Comparison of ENCODE assay signal across 17 mouse cellular contexts in the genomic region with DNA sequence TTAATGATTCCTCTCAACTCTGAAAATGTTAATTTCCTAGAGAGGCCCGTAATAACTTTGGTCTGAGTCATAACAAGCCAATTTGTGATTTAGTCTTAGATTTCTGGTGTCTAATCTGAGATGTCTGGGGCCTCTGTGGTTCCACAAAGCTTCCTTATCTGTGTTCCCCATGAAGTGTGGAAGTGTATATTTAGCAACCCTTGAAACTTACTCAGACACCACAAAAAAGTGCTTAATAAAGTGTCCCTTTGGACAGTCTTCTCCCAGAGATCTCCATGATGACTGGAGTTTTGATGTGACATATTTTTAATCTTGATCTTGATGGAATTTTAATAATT. TPM values are rescaled to one million over a fixed set of nuclear protein-coding genes. Genes with fewer than 3 reads are reported as not detected.
DNase-seq lines count a peak whose midpoint lies in the region; ATAC-seq and TF ChIP-seq lines count a peak whose summit lies in the region.
"Had no signal": no experiment of that assay in that cellular context is flagged by ENCODE, and none has a peak within 500 bp of the region (broad histone marks: within the 10 kb centered on the region; RNA-seq: fewer than 3 reads in every experiment).

No protein-coding gene starts in this region.

- H3K27ac ChIP-seq in heart, adult 2 months: peak overlapping the region; percentile 65
- H3K27ac ChIP-seq in intestine, postnatal 0 days (ENCODE audit: low read depth, low read length): peak overlapping the region; percentile 9; the same call in 1 of the 2 replicates
- H3K27ac ChIP-seq in intestine, embryonic 16.5 days (ENCODE audit: low read length): no peak overlapping the region
- peak overlapping the region; percentile 57 for H3K27ac ChIP-seq in macrophage
- H3K27ac ChIP-seq: forebrain, embryonic 13.5 days; neural tube, embryonic 13.5 days had no signal

- CTCF ChIA-PET in Patski (lab: Charles Lee): interaction anchor here (2.6 kb wide), 1 partner anchor 9 kb away, joined by 6 read pairs; no protein-coding TSS in a partner anchor

- no peak for TF ChIP-seq EP300 in heart, adult 2 months (IDR thresholded peaks at IDR 0.05; ENCODE audit: insufficient read depth, low read depth, low read length)

- H3K27me3 ChIP-seq in heart, adult 2 months (ENCODE audit: control insufficient read depth, insufficient read depth, low read length): no peaks in the 10 kb centered on the region
- H3K27me3 ChIP-seq in intestine, postnatal 0 days (replicated peaks; ENCODE audit: control insufficient read depth, insufficient read depth, low read length): no peaks in the 10 kb centered on the region
- H3K27me3 ChIP-seq in intestine, embryonic 16.5 days (replicated peaks; ENCODE audit: control insufficient read depth, insufficient read depth, low read length): no peaks in the 10 kb centered on the region
- peaks cover 28% of the 10 kb centered on the region for H3K27me3 ChIP-seq in Patski
- H3K27me3 ChIP-seq: forebrain, embryonic 13.5 days; neural tube, embryonic 13.5 days had no signal

- H3K79me2 ChIP-seq in heart, adult 2 months (replicated peaks; ENCODE audit: control insufficient read depth, insufficient read depth, low read length): no peaks in the 10 kb centered on the region
- H3K79me2 ChIP-seq in macrophage (ENCODE audit: inconsistent target): no peaks in the 10 kb centered on the region

- in situ Hi-C loops in Patski (cut with MboI; ENCODE audit: low pct_unique_long_range_greater_than_20kb): no loop called here

- H3K9ac ChIP-seq in heart, adult 2 months (ENCODE audit: low read depth, low read length): no peak overlapping the region
- no peak overlapping the region for H3K9ac ChIP-seq in intestine, postnatal 0 days (ENCODE audit: low read depth, low read length)
- H3K9ac ChIP-seq in intestine, embryonic 16.5 days (ENCODE audit: low read depth, low read length): no peak overlapping the region
- H3K9ac ChIP-seq: forebrain, embryonic 13.5 days; neural tube, embryonic 13.5 days had no signal

- TF ChIP-seq POLR2A in heart, adult 2 months (IDR thresholded peaks at IDR 0.05; ENCODE audit: insufficient read depth, low read depth, low read length): no peak

- DNase-seq in heart, adult 2 months: no peak
- DNase-seq in heart, adult 11 months: no peak
- no peak for DNase-seq in Patski (ENCODE audit: low read depth, low spot score)
- DNase-seq in MN1 (ENCODE audit: low spot score): no peak
- DNase-seq in adipocyte (ENCODE audit: low spot score): no peak
- DNase-seq: adrenal gland, adult 8-10 months; cerebellum, adult 8-10 months; kidney, adult 18-20 months; lung, adult 2 months; midbrain, embryonic 14.5 days; right cerebral cortex, postnatal 25 days; thymus, postnatal 4 days had no signal

- H3K4me1 ChIP-seq in heart, adult 2 months (ENCODE audit: control insufficient read depth, insufficient read depth, low read length): peaks cover 2% of the 10 kb centered on the region; the same call in 1 of the 2 replicates
- H3K4me1 ChIP-seq in intestine, postnatal 0 days (replicated peaks; ENCODE audit: control insufficient read depth, insufficient read depth, low read length): no peaks in the 10 kb centered on the region
- no peaks in the 10 kb centered on the region for H3K4me1 ChIP-seq in intestine, embryonic 16.5 days (ENCODE audit: control insufficient read depth, insufficient read depth, low read length)
- H3K4me1 ChIP-seq: forebrain, embryonic 13.5 days; neural tube, embryonic 13.5 days had no signal

- TF ChIP-seq CTCF in heart, adult 2 months (IDR thresholded peaks at IDR 0.05): no peak
- TF ChIP-seq CTCF in intestine, postnatal 0 days (IDR thresholded peaks at IDR 0.05; ENCODE audit: low read depth): no peak
- no peak for TF ChIP-seq CTCF in Patski (IDR thresholded peaks at IDR 0.05)

- intact Hi-C loops in heart, adult 2 months (cut with DNase I): loop anchor here (2.0 kb wide), 1 partner anchor 17 kb away; a partner anchor contains a TSS

- no peaks in the 10 kb centered on the region for H3K9me3 ChIP-seq in intestine, postnatal 0 days (ENCODE audit: control insufficient read depth)
- H3K9me3 ChIP-seq in intestine, embryonic 16.5 days (ENCODE audit: control insufficient read depth, low read length): no peaks in the 10 kb centered on the region
- H3K9me3 ChIP-seq: forebrain, embryonic 13.5 days; neural tube, embryonic 13.5 days had no signal

- 30% methylated on average over 1 of the region's 1 CpGs for WGBS in heart, adult 2 months
- 32% methylated on average over 1 of the region's 1 CpGs for WGBS in intestine, postnatal 0 days
- WGBS in intestine, embryonic 16.5 days: 61% methylated on average over 1 of the region's 1 CpGs
- WGBS in macrophage (ENCODE audit: missing documents): 9% methylated on average over 1 of the region's 1 CpGs

- POLR2A ChIA-PET in Patski (lab: Charles Lee): no interaction called here

- H3K4me2 ChIP-seq in intestine, postnatal 0 days (replicated peaks; ENCODE audit: low read depth): no peak overlapping the region
- no peak overlapping the region for H3K4me2 ChIP-seq in intestine, embryonic 16.5 days (ENCODE audit: low read depth, low read length)
- H3K4me2 ChIP-seq: forebrain, embryonic 13.5 days; neural tube, embryonic 13.5 days had no signal

- H3K36me3 ChIP-seq in heart, adult 2 months (ENCODE audit: control insufficient read depth, insufficient read depth, low read length): peaks cover 5% of the 10 kb centered on the region
- no peaks in the 10 kb centered on the region for H3K36me3 ChIP-seq in intestine, postnatal 0 days (ENCODE audit: control insufficient read depth, insufficient read depth)
- no peaks in the 10 kb centered on the region for H3K36me3 ChIP-seq in intestine, embryonic 16.5 days (ENCODE audit: control insufficient read depth, insufficient read depth, low read length)
- no peaks in the 10 kb centered on the region for H3K36me3 ChIP-seq in macrophage (ENCODE audit: inconsistent target)
- H3K36me3 ChIP-seq: neural tube, embryonic 13.5 days had no signal

- ATAC-seq in intestine, postnatal 0 days: no peak; the same call in 1 of the 2 replicates
- ATAC-seq in intestine, embryonic 16.5 days: no peak
- peak; percentile 18 for ATAC-seq in Patski
- ATAC-seq: forebrain, embryonic 13.5 days had no signal

- no peak overlapping the region for H3K4me3 ChIP-seq in heart, adult 2 months
- no peak overlapping the region for H3K4me3 ChIP-seq in intestine, postnatal 0 days (ENCODE audit: low read depth, low read length)
- no peak overlapping the region for H3K4me3 ChIP-seq in intestine, embryonic 16.5 days (ENCODE audit: low read length)
- H3K4me3 ChIP-seq in macrophage (ENCODE audit: inconsistent target): no peak overlapping the region
- H3K4me3 ChIP-seq: forebrain, embryonic 13.5 days; neural tube, embryonic 13.5 days had no signal

RNA-seq across cellular contexts. Expression of a gene that starts 17.8 kb away (rescaled TPM):
- 10 to 100 TPM; 25.2 to 30.9 TPM for total RNA-seq in heart, adult 2 months (2021)
- 10.6 and 18.2 TPM in 2 replicates for polyA plus RNA-seq in heart, adult 2 months (2012; rRNA removed)
- polyA plus RNA-seq in intestine, postnatal 0 days (2015; fragmentation: Nextera tagmentation; extraction: Ambion mirVana): 26.9 and 28.1 TPM in 2 replicates
- polyA plus RNA-seq in intestine, embryonic 16.5 days (2015; fragmentation: Nextera tagmentation; extraction: Ambion mirVana): 24.3 TPM in 2 replicates
- polyA plus RNA-seq in Patski (2021) (78.0 TPM), macrophage (2018) (7.8 to 19.6 TPM (median 13.6 TPM) in 3 replicates)
- total RNA-seq in macrophage (2018; cell fraction: chromatin; rRNA removed): 10 to 100 TPM in 1 of 26 experiments, 1 to 10 TPM in 23, under 1 TPM in 2; 0.74 to 11.5 (median 2.3) TPM
- total RNA-seq in macrophage (2018; cell fraction: cytosol; rRNA removed): 10 to 100 TPM in 13 of 26 experiments, 1 to 10 TPM in 13; 4.0 to 16.4 (median 10.1) TPM
- total RNA-seq in macrophage (2018; cell fraction: nucleus; rRNA removed): 10 to 100 TPM in 13 of 26 experiments, 1 to 10 TPM in 13; 4.8 to 21.4 (median 10.3) TPM
